Mouse (Mus musculus): ENCODE data around the gene Psmd14.

Psmd14 gene

DNA sequence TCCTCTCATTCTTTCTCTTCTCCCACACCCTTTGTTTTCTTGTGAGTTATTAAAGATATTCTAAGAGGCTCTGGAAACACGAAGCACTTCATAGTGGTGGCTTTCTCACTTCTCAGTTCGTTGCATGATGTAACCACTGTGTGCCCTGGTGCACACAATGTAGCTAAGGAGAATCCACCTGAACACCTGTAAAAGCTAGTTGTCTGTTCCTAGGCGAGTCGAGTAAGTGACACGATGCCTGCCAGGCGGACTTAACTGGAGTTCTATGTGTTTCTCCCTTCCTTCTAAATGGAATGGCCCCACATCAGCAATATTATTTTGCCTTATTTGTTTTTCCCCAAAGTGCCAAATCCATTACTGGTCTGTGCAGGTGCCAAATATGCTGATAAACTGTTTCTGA lies 101.6 kb downstream of the Psmd14 start:
- no peak for DNase-seq (ENCODE audit: low spot score)

GRCm38 (mm10) chr2:61813521-61813920 lies 102.0 kb downstream of the Psmd14 start:
- DNase-seq (ENCODE audit: low spot score) = no peak

GRCm38 (mm10) chr2:61814548-61815473 lies 103.3 kb downstream of the Psmd14 start:
- no peak for DNase-seq (ENCODE audit: low spot score)

- DNase-seq (ENCODE audit: low spot score) = no peak
Observed at GRCm38 (mm10) chr2:61815583-61816313, 104.3 kb downstream of the Psmd14 start.

DNA sequence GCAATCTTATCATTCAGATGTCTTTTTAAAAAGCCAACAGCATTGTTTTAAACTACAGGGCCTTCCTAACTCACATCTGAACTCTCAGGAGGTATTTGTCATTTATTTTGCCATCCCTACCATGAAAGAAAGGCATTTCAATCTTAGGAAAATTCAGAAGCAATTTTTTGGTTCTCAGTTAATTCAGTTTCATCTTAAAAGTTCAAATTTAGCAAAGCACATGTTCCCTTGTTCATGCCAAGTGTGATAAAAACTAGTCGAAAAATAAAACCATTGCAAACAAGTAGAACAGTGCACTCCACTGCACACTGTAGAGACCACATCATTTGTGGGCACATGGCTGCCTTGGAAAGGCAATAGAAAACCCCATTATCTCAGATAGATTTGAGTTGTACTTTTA lies 106.7 kb downstream of the Psmd14 start:
- no peak for DNase-seq (ENCODE audit: low spot score)

DNA sequence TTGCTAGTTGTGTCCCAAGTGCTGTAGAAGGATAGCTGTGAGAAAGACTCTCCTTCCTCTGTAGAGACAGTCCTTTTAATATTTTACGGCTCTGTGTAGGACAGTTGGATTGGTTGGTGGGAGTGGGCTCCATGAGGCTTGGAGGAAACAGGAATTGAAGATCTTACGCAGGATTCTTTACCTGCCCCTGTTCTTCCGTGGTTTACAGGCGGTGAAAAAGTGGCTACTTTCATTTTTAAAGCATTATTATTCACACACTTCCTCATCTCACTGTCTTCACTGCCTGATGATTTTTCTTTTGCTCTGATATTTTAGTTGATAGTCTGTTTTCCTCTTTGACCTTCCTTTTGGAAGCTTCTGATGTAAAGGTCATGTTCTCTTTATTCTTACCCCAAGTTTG lies 108.7 kb downstream of the Psmd14 start:
- DNase-seq (ENCODE audit: low spot score) = no peak

DNA sequence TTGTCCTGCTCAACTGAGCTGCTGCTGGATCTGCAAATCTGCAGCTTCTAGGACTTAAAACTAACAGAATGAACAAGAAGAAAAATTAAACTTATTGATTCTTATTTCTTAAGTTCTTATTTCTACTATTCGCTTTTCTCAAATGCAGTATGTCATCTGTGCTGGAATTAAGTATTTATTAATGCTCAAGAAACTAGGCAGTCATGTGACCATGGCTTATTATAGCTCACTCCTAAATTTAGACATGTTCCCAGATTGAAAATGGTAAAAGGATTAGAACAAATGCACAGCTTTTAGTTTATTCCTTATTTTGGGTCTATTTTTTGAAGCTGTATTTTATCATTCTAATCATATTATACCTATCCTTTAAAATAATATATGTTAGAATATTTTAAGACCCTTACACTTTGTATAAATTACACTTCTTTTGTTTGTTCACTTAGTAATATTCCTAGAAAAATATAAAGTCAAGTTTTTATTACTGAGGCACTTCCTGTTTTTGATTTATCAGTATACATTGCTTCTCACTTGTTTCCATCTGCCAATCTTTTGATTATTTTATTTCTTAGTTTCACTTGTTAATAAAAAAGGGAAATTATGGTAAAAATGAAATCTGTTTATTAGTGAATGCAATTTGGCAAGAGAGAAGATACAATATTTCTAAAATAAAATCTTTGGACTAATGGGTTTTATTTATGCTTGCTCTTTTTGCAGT lies 112.1 kb downstream of the Psmd14 start:
- DNase-seq (ENCODE audit: low spot score) = no peak

DNA sequence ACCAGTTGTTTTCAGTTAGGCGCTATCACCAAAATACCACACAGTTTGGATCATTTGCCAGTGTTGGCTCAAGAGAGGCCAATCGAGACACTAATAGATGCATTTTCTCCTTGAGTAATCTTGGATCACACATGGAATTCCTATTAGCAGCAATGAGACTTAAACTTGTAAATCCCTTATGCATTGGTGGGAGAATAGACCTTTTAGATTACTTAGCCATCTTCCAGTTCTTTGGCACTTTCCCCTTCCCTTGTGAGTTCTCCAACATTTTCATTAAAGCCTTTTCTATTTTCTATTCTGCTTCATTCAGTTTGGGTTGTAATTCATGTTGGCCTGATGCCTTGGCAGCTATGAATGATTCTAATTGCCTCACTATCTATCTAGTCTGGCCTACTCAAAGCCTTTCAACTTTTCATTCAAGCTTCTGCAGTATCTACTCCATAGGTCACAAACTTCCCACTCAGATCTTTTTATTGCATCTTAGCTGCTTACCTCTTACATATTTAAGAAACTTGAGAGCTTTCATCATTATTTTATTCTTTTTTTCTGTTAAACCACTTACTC lies 125.8 kb downstream of the Psmd14 start:
- DNase-seq (ENCODE audit: low spot score) = no peak

All from ovary, postnatal 14 days (tissue).